Mouse (Mus musculus): ENCODE measurements around the gene Acot1. TPM values are rescaled to one million over a fixed set of nuclear protein-coding genes. Genes with fewer than 3 reads are reported as not detected.
A peak's percentile ranks its signal among the peaks of the same experiment; 100 is the strongest.
"Not testable (repeated sequence)": the region's sequence is repeated elsewhere in the genome, so short reads cannot be mapped to it uniquely, and the experiment has no call there.

Gene Acot1
- polyA plus RNA-seq, 1 experiment from 2014 or later = 99.5 TPM

DNA sequence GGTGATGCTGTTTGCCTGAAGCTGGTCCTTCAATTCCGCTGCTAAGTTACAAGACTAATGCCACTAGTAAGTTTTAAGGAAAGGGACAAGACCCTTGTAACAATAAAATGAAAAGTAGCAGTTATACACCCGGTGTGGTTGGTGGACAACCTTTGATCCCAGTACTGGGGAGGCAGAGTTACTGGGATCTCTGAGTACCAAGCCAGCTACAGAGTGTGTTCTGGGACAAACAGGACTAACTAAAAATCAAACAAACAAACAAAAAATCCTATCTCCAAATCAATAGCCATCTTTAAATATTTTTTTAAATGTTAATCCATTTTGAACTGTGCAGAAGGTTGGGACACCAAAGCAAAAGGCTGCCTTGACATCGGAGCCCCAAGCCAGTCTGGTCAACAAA, 911 bp downstream of the Acot1 start:
- H3K9me3 ChIP-seq (ENCODE audit: control insufficient read depth, low read length) = no peaks in the 10 kb centered on the region
- peak overlapping the region; percentile 51 for H3K9ac ChIP-seq (ENCODE audit: low read length)
- no peak overlapping the region for H3K27ac ChIP-seq (ENCODE audit: low read depth)
- peak overlapping the region; percentile 45 for H3K4me2 ChIP-seq (ENCODE audit: low read length)
- DNase-seq (ENCODE audit: low spot score) (no peak), ATAC-seq (replicated peaks; ENCODE audit: low FRiP score, low TSS enrichment, low read depth) (no peak)
- peak overlapping the region; percentile 43 for H3K4me3 ChIP-seq (ENCODE audit: low read depth, low read length)
- peaks cover 8% of the 10 kb centered on the region; the same call in 1 of the 2 replicates for H3K4me1 ChIP-seq (replicated peaks; ENCODE audit: control insufficient read depth, insufficient read depth, low read length)
- whole genome bisulfite sequencing = 74% methylated on average over 3 of the region's 3 CpGs
- no peaks in the 10 kb centered on the region for H3K27me3 ChIP-seq (replicated peaks; ENCODE audit: control insufficient read depth, insufficient read depth, low read length)
- H3K36me3 ChIP-seq (ENCODE audit: control insufficient read depth, insufficient read depth, low read length) = peaks cover 4% of the 10 kb centered on the region; the same call in 1 of the 2 replicates

DNA sequence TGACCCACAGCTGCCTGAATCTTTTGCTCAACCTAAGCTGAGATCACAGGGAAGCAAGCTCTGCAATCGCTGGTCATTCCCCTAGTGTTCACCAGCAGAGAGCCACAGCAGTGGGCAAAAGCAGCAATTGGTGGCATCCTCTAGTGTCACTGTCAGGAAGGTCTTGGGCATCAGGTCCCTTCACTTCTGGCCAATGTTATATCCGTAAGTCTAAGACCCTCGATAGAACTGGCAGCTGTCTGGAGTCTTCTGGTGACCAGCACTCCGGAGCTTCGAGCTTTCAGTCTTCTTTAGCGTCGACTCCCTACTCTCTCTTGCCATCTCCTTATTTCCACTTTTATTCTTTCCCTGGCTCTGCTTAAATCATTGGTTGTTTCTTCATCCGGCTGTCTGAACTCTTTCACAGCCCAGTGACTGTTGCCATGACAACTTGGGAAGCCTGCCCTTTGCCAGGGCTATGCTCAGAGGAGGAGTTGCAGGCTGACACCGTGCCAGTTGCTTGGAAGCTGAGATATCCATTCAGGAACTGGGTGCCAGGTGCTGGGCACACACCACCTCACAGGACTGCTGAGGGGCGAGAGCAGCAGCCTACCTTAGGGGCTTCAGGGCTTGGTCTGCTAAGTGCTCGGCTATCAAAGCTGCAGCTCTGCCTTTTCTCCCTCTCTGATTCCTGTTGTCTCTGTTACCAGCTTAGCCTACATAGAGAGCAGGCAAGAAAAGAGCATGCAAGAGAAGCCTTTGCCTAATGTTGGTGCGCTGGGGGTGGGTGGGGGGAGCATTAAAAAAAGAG, 2.2 kb downstream of the Acot1 start:
- H3K4me3 ChIP-seq (ENCODE audit: low read depth, low read length) = 0 out of 2 replicates have a peak overlapping the region, but pooled peaks have one; percentile 4
- H3K4me2 ChIP-seq (ENCODE audit: low read length) = peak overlapping the region; percentile 45
- H3K9ac ChIP-seq (ENCODE audit: low read length) = 0 out of 2 replicates have a peak overlapping the region, but pooled peaks have one; percentile 2
- no peaks in the 10 kb centered on the region for H3K9me3 ChIP-seq (ENCODE audit: control insufficient read depth, low read length)
- DNase-seq (ENCODE audit: low spot score) (no peak), ATAC-seq (replicated peaks; ENCODE audit: low FRiP score, low TSS enrichment, low read depth) (0 out of 2 replicates have a peak, but pooled peaks have one; percentile 30)
- no peaks in the 10 kb centered on the region for H3K27me3 ChIP-seq (replicated peaks; ENCODE audit: control insufficient read depth, insufficient read depth, low read length)
- no peak overlapping the region for H3K27ac ChIP-seq (ENCODE audit: low read depth)
- WGBS = 52% methylated on average over 12 of the region's 12 CpGs
- H3K36me3 ChIP-seq (ENCODE audit: control insufficient read depth, insufficient read depth, low read length) = peaks cover 4% of the 10 kb centered on the region; the same call in 1 of the 2 replicates
- H3K4me1 ChIP-seq (replicated peaks; ENCODE audit: control insufficient read depth, insufficient read depth, low read length) = peaks cover 8% of the 10 kb centered on the region; the same call in 1 of the 2 replicates

- peaks cover 9% of the 10 kb centered on the region; the same call in 1 of the 2 replicates for H3K36me3 ChIP-seq (ENCODE audit: control insufficient read depth, insufficient read depth, low read length)
- H3K4me3 ChIP-seq (ENCODE audit: low read depth, low read length) = no peak overlapping the region
- WGBS = 71% methylated on average over 6 of the region's 6 CpGs
- H3K4me1 ChIP-seq (replicated peaks; ENCODE audit: control insufficient read depth, insufficient read depth, low read length) = peaks cover 8% of the 10 kb centered on the region; the same call in 1 of the 2 replicates
- no peak overlapping the region for H3K9ac ChIP-seq (ENCODE audit: low read length)
- no peaks in the 10 kb centered on the region for H3K27me3 ChIP-seq (replicated peaks; ENCODE audit: control insufficient read depth, insufficient read depth, low read length)
- no peak overlapping the region for H3K4me2 ChIP-seq (ENCODE audit: low read length)
- no peak for ATAC-seq (replicated peaks; ENCODE audit: low FRiP score, low TSS enrichment, low read depth)
- no peaks in the 10 kb centered on the region for H3K9me3 ChIP-seq (ENCODE audit: control insufficient read depth, low read length)
- DNase-seq (ENCODE audit: low spot score) = no peak
- H3K27ac ChIP-seq (ENCODE audit: low read depth) = no peak overlapping the region
Measured at GRCm38 (mm10) chr12:84013130-84013529, 3.8 kb downstream of the Acot1 start.

- DNase-seq (ENCODE audit: low spot score) (no peak), ATAC-seq (replicated peaks; ENCODE audit: low FRiP score, low TSS enrichment, low read depth) (no peak)
- Histone ChIP-seq H3K9me3 (ENCODE audit: control insufficient read depth, low read length) (no peaks in the 10 kb centered on the region), H3K9ac (ENCODE audit: low read length) (no peak overlapping the region), H3K27ac (ENCODE audit: low read depth) (no peak overlapping the region), H3K36me3 (ENCODE audit: control insufficient read depth, insufficient read depth, low read length) (peaks cover 9% of the 10 kb centered on the region; the same call in 1 of the 2 replicates), H3K4me1 (replicated peaks; ENCODE audit: control insufficient read depth, insufficient read depth, low read length) (peaks cover 8% of the 10 kb centered on the region; the same call in 1 of the 2 replicates), H3K4me2 (ENCODE audit: low read length) (no peak overlapping the region), H3K27me3 (replicated peaks; ENCODE audit: control insufficient read depth, insufficient read depth, low read length) (no peaks in the 10 kb centered on the region), H3K4me3 (ENCODE audit: low read depth, low read length) (no peak overlapping the region)
- 91% methylated on average over 7 of the region's 7 CpGs for WGBS
Measured at GRCm38 (mm10) chr12:84013701-84014100, 4.4 kb downstream of the Acot1 start.

GRCm38 (mm10) chr12:84020528-84020927, 11.2 kb downstream of the Acot1 start:
- H3K36me3 ChIP-seq (ENCODE audit: control insufficient read depth, insufficient read depth, low read length); H3K9me3 ChIP-seq (ENCODE audit: control insufficient read depth, low read length); H3K4me3 ChIP-seq (ENCODE audit: low read depth, low read length); H3K27me3 ChIP-seq (replicated peaks; ENCODE audit: control insufficient read depth, insufficient read depth, low read length); H3K4me1 ChIP-seq (replicated peaks; ENCODE audit: control insufficient read depth, insufficient read depth, low read length); H3K9ac ChIP-seq (ENCODE audit: low read length); H3K4me2 ChIP-seq (ENCODE audit: low read length); DNase-seq (ENCODE audit: low spot score); H3K27ac ChIP-seq (ENCODE audit: low read depth): not testable (repeated sequence)
- 43% methylated on average over 7 of the region's 7 CpGs for WGBS
- ATAC-seq (replicated peaks; ENCODE audit: low FRiP score, low TSS enrichment, low read depth) = peak; percentile 69

DNA sequence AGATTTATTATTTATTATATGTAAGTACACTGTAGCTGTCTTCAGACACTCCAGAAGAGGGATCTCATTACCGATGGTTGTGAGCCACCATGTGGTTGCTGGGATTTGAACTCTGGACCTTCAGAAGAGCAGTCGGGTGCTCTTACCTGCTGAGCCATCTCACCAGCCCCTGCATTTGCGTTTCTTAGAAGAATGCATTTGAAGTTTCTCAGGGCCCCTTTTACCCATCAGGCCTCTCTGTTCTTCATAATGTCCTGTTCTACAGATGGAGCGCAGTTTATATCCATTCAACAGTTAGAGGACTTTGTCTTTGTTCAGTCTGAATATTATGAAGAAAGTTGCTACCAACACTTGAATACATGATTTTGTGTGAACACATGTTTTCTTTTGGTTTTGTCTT, 13.0 kb downstream of the Acot1 start:
- not testable (repeated sequence) for H3K27me3 ChIP-seq (replicated peaks; ENCODE audit: control insufficient read depth, insufficient read depth, low read length); H3K9me3 ChIP-seq (ENCODE audit: control insufficient read depth, low read length); DNase-seq (ENCODE audit: low spot score); H3K36me3 ChIP-seq (ENCODE audit: control insufficient read depth, insufficient read depth, low read length); H3K4me2 ChIP-seq (ENCODE audit: low read length); H3K9ac ChIP-seq (ENCODE audit: low read length); H3K4me3 ChIP-seq (ENCODE audit: low read depth, low read length); H3K27ac ChIP-seq (ENCODE audit: low read depth); ATAC-seq (replicated peaks; ENCODE audit: low FRiP score, low TSS enrichment, low read depth); H3K4me1 ChIP-seq (replicated peaks; ENCODE audit: control insufficient read depth, insufficient read depth, low read length)
- 91% methylated on average over 4 of the region's 4 CpGs for WGBS

GRCm38 (mm10) chr12:84023052-84023745, 13.9 kb downstream of the Acot1 start:
- H3K9me3 ChIP-seq (ENCODE audit: control insufficient read depth, low read length) = no peaks in the 10 kb centered on the region
- no peak overlapping the region for H3K9ac ChIP-seq (ENCODE audit: low read length)
- H3K4me3 ChIP-seq (ENCODE audit: low read depth, low read length) = no peak overlapping the region
- no peaks in the 10 kb centered on the region for H3K36me3 ChIP-seq (ENCODE audit: control insufficient read depth, insufficient read depth, low read length)
- H3K27ac ChIP-seq (ENCODE audit: low read depth) = no peak overlapping the region
- WGBS = 82% methylated on average over 9 of the region's 9 CpGs
- H3K4me2 ChIP-seq (ENCODE audit: low read length) = no peak overlapping the region
- no peaks in the 10 kb centered on the region for H3K4me1 ChIP-seq (replicated peaks; ENCODE audit: control insufficient read depth, insufficient read depth, low read length)
- no peaks in the 10 kb centered on the region for H3K27me3 ChIP-seq (replicated peaks; ENCODE audit: control insufficient read depth, insufficient read depth, low read length)
- DNase-seq (ENCODE audit: low spot score) (no peak), ATAC-seq (replicated peaks; ENCODE audit: low FRiP score, low TSS enrichment, low read depth) (peak; percentile 67; the same call in 1 of the 2 replicates)

DNA sequence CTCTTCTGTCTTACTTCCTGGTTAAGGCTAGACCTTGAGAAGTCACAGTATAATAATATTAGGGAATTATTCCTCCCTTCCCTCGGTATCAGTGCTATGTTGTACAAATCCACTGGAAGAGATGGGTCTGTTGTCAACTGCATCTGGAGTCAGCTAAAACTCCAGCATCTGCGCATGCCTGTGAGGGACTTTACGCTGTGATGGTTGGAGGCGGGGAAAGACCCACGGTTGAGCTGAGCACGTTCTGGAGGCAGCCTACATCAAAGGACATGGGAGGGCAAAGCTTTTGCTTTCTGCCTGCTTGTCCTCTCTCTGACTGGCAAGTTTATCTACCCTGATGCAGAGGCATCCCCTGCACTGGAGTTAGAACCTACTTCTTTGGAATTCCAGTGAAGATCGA, 16.6 kb downstream of the Acot1 start:
- Histone ChIP-seq H3K36me3 (ENCODE audit: control insufficient read depth, insufficient read depth, low read length) (no peaks in the 10 kb centered on the region), H3K4me3 (ENCODE audit: low read depth, low read length) (no peak overlapping the region), H3K9me3 (ENCODE audit: control insufficient read depth, low read length) (no peaks in the 10 kb centered on the region), H3K4me2 (ENCODE audit: low read length) (no peak overlapping the region), H3K27ac (ENCODE audit: low read depth) (no peak overlapping the region), H3K4me1 (replicated peaks; ENCODE audit: control insufficient read depth, insufficient read depth, low read length) (no peaks in the 10 kb centered on the region), H3K27me3 (replicated peaks; ENCODE audit: control insufficient read depth, insufficient read depth, low read length) (no peaks in the 10 kb centered on the region), H3K9ac (ENCODE audit: low read length) (no peak overlapping the region)
- DNase-seq (ENCODE audit: low spot score) (no peak), ATAC-seq (replicated peaks; ENCODE audit: low FRiP score, low TSS enrichment, low read depth) (no peak)
- 84% methylated on average over 7 of the region's 7 CpGs for WGBS

All from intestine, embryonic 14.5 days (tissue).